Mouse (Mus musculus) CH12.LX (cell line): ENCODE measurements around the gene Uchl3. TPM values are rescaled to one million over a fixed set of nuclear protein-coding genes. Genes with fewer than 3 reads are reported as not detected.
A peak's percentile ranks its signal among the peaks of the same experiment; 100 is the strongest.

ENCODE experiments used
- DNase-seq: peaks from one replicate; pipeline ENCODE4 v3.0.0-alpha.2; 2013; ENCODE audit errors: extremely low read depth
- H3K27ac ChIP-seq: 2 replicates; pipeline ENCODE4 v1.5.1; 2012; ENCODE audit warnings: low read depth, mild to moderate bottlenecking, control low read depth, moderate library complexity; ENCODE audit not compliant: insufficient read depth
- H3K27me3 ChIP-seq: replicated peaks from 2 replicates; pipeline ENCODE3; 2012; ENCODE audit warnings: inconsistent platforms
- H3K36me3 ChIP-seq, 2 experiments: replicated peaks in 1 of 2; 2 replicates each; pipeline versions ENCODE3 to v1.6.1; 2012; ENCODE audit warnings: inconsistent platforms in 1 of 2, low read length in 1 of 2, mild to moderate bottlenecking in 1 of 2, mixed read lengths in 1 of 2, moderate library complexity in 1 of 2; ENCODE audit not compliant: control insufficient read depth in 1 of 2, insufficient read depth in 1 of 2
- H3K4me1 ChIP-seq, 2 experiments: 2 replicates each; pipeline ENCODE4 v1.6.1; 2012; ENCODE audit warnings: inconsistent platforms in 1 of 2, moderate library complexity in 1 of 2; ENCODE audit not compliant: insufficient read depth in 2 of 2, control insufficient read depth in 1 of 2
- H3K4me2 ChIP-seq: 2 replicates; pipeline ENCODE4 v1.6.1; 2012; ENCODE audit warnings: low read depth, mild to moderate bottlenecking, control low read depth; ENCODE audit not compliant: poor library complexity, insufficient read depth, severe bottlenecking
- H3K4me3 ChIP-seq, 3 experiments: fragments of 150-350 bp in 1 of 3; sonication (generic) in 1 of 3; replicated peaks in 1 of 3; 2 replicates each; pipeline versions ENCODE3 to v1.5.1; 2011 to 2012; ENCODE audit warnings: low read depth in 2 of 3, low read length in 2 of 3, mild to moderate bottlenecking in 2 of 3, moderate library complexity in 2 of 3, control low read depth in 1 of 3, improper control_type of control experiment in 1 of 3, inconsistent platforms in 1 of 3, mixed read lengths in 1 of 3; ENCODE audit not compliant: poor library complexity in 1 of 3
- H3K79me2 ChIP-seq: replicated peaks from 2 replicates; pipeline ENCODE4 v1.6.1; 2012; ENCODE audit warnings: mild to moderate bottlenecking, moderate library complexity; ENCODE audit not compliant: control insufficient read depth, poor library complexity, insufficient read depth, severe bottlenecking; ENCODE audit errors: extremely low read depth
- H3K9ac ChIP-seq: 2 replicates; pipeline ENCODE4 v1.6.1; 2012; ENCODE audit warnings: low read depth, mild to moderate bottlenecking, control low read depth, moderate library complexity; ENCODE audit not compliant: insufficient read depth
- H3K9me3 ChIP-seq: replicated peaks from 2 replicates; pipeline ENCODE3; 2012; ENCODE audit warnings: low read length, inconsistent platforms, mixed read lengths
- CTCF ChIP-seq, 2 experiments: IDR thresholded peaks in 1 of 2; conservative IDR thresholded peaks in 1 of 2; 2 replicates each; pipeline ENCODE4 v1.5.1; 2011 to 2012; ENCODE audit warnings: low read depth in 2 of 2, low read length in 2 of 2, improper control_type of control experiment in 1 of 2, inconsistent platforms in 1 of 2, mild to moderate bottlenecking in 1 of 2, moderate library complexity in 1 of 2
- KAT2A ChIP-seq: IDR thresholded peaks from 2 replicates; pipeline ENCODE4 v1.6.1; 2012; ENCODE audit warnings: low read length, improper control_type of control experiment, inconsistent platforms; ENCODE audit not compliant: insufficient replicate concordance
- MAX ChIP-seq: IDR thresholded peaks from 2 replicates; pipeline ENCODE4 v1.6.1; 2011; ENCODE audit warnings: low read length, improper control_type of control experiment
- MYC ChIP-seq: IDR thresholded peaks from 2 replicates; pipeline ENCODE4 v1.6.1; 2011; ENCODE audit warnings: low read depth, mild to moderate bottlenecking, improper control_type of control experiment, low read length
- PAX5 ChIP-seq: IDR thresholded peaks from 2 replicates; pipeline ENCODE4 v1.6.1; 2012; ENCODE audit warnings: low read length, inconsistent platforms, mixed read lengths
- RAD21 ChIP-seq: IDR thresholded peaks from 2 replicates; pipeline ENCODE4 v1.6.1; 2011; ENCODE audit warnings: low read depth, mild to moderate bottlenecking, low read length, improper control_type of control experiment, moderate library complexity
- SMC3 ChIP-seq: IDR thresholded peaks from 2 replicates; pipeline ENCODE4 v1.6.1; 2011; ENCODE audit warnings: low read depth, low read length, improper control_type of control experiment
- TCF12 ChIP-seq: IDR thresholded peaks from 2 replicates; pipeline ENCODE4 v1.6.1; 2014; ENCODE audit warnings: low read depth, mild to moderate bottlenecking, inconsistent platforms, low read length, improper control_type of control experiment
- ZC3H11A ChIP-seq: IDR thresholded peaks from 2 replicates; pipeline ENCODE4 v1.6.1; 2012; ENCODE audit warnings: low read depth, mild to moderate bottlenecking, inconsistent platforms, low read length, improper control_type of control experiment
- dilution Hi-C: fragments of 300-500 bp; cut with MboI; formaldehyde crosslinking; loops from 2 replicates; pipeline ENCODE4 v1.14.3; 2020; ENCODE audit warnings: low sequenced_read_pairs; ENCODE audit not compliant: extremely low pct_unique_long_range_greater_than_20kb, extremely low pct_ligation_motif_present
- in situ Hi-C: fragments of 300-500 bp; cut with MboI; formaldehyde crosslinking; loops from 3 replicates; pipeline ENCODE4 v1.14.3; 2019; ENCODE audit warnings: low sequenced_read_pairs, low pct_ligation_motif_present, low pct_unique_long_range_greater_than_20kb, mixed read lengths
- polyA plus RNA-seq: library from polyadenylated mRNA; unstranded; fragments of >175 nt; gene quantifications from 2 replicates; pipeline ENCODE4 v1.2.1, GENCODE M21; 2012; ENCODE audit warnings: low read depth; ENCODE audit not compliant: insufficient read length
- total RNA-seq, 2 experiments: library from RNA; depleted of rRNA; stranded (reverse); fragments of 300-350 nt in 1 of 2; fragments of >200 nt in 1 of 2; gene quantifications; 2 replicates each; pipeline ENCODE4 v1.2.3; 2012 to 2014

Uchl3 gene
- total and polyA plus RNA-seq, 3 experiments = 101 to 326 (median 169) TPM

DNA sequence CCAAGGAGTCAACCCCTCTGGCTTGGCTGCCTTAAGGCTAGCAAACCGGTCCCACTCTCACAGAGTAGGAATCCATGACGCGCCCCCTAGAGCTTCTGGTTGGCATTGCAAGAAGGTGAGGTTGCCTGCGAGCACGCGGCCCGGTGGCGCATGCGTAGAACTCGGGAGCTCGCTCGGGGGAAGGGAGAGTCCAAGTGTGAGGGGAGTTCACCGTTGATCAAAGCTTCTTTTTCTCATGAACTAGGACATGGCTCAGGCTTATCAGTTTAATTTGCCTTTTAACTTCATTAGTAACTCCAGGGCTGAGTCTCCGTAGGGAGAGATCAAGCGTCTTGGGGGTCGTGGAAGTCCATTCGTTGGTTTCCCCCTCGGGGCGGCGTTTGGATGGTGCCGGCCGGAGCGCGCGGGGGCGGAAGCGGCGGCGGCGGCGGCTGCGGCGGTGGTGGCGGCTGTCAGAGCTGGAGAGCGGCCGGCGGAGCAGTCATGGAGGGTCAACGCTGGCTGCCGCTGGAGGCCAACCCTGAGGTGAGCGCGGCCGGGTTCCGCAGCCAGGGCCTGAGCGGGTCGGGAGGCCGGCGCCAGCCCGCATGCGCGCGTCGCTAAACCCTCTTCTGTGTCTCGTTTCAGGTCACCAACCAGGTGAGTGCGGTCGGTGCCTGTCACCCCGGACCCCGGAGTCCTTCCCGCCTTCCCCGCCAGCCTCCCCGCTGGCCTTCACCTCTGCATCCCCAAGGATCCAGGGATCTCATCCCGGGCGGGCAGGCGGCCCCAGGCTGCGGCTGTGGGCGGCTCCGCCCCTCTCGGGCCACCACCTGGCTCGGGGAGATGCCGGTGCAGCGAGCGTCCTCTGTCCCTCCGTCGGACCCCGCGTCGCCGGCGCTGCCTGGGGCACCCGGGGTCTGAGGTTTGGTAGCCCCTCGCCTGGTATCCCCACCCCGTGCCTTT, at the start of gene Uchl3 (continued):
- TF ChIP-seq TCF12 (peak; percentile 76; the same call in 1 of the 2 replicates), MYC (peak; percentile 96)

- Histone ChIP-seq H3K4me1 (peaks cover 0 to 37% of the 10 kb centered on the region in 2 experiments; a peak in 2 of 4 replicates), H3K79me2 (no peaks in the 10 kb centered on the region), H3K9ac (no peak overlapping the region), H3K4me3 (no peak overlapping the region), H3K4me2 (no peak overlapping the region), H3K36me3 (peaks cover 0 to 7% of the 10 kb centered on the region in 2 experiments), H3K27ac (no peak overlapping the region), H3K9me3 (no peaks in the 10 kb centered on the region), H3K27me3 (no peaks in the 10 kb centered on the region)
- peak; percentile 28 for DNase-seq
- in situ Hi-C loops (loop anchor here (5.0 kb wide), 1 partner anchor 94 kb away; no protein-coding TSS in a partner anchor), dilution Hi-C loops (no loop called here)
- peak; percentile 14 to 54; a peak in 2 of 4 replicates for TF ChIP-seq CTCF (conservative IDR thresholded peaks at IDR 0.05 in 1 of 2, IDR thresholded peaks at IDR 0.05 in 1 of 2; ENCODE audit: low read depth in 2 of 2, low read length in 2 of 2)
- TF ChIP-seq SMC3 = peak; percentile 34
- TF ChIP-seq MAX = no peak
- TF ChIP-seq RAD21 = peak; percentile 24
Observed at GRCm38 (mm10) chr14:101605843-101606242, 47.9 kb upstream of the Uchl3 start.

GRCm38 (mm10) chr14:101607631-101608518, 45.9 kb upstream of the Uchl3 start:
- peak; percentile 29 for DNase-seq
- peak overlapping the region; percentile 38 for H3K9ac ChIP-seq

More at GRCm38 (mm10) chr14:101607631-101608518, 45.9 kb upstream of the Uchl3 start:
- Histone ChIP-seq H3K27ac (no peak overlapping the region), H3K4me1 (peaks cover 0 to 31% of the 10 kb centered on the region in 2 experiments; a peak in 2 of 4 replicates), H3K4me2 (peak overlapping the region; percentile 69), H3K27me3 (no peaks in the 10 kb centered on the region), H3K79me2 (no peaks in the 10 kb centered on the region), H3K4me3 (peak overlapping the region; percentile 48 to 90 (median 80)), H3K9me3 (no peaks in the 10 kb centered on the region), H3K36me3 (peaks cover 0 to 6% of the 10 kb centered on the region in 2 experiments)
- in situ Hi-C loops (loop anchor here (5.0 kb wide), 1 partner anchor 96 kb away; no protein-coding TSS in a partner anchor), dilution Hi-C loops (no loop called here)
- no peak for TF ChIP-seq KAT2A
- TF ChIP-seq PAX5 = no peak
- TF ChIP-seq ZC3H11A = no peak
- no peak for TF ChIP-seq SMC3
